Comparison of ENCODE assay signal across 11 mouse cellular contexts in genomic region chr9:102791845-102792244, GRCm38 (mm10). TPM values are rescaled to one million over a fixed set of nuclear protein-coding genes. Genes with fewer than 3 reads are reported as not detected.
A peak's percentile ranks its signal among the peaks of the same experiment; 100 is the strongest.
DNase-seq lines count a peak whose midpoint lies in the region; ATAC-seq and TF ChIP-seq lines count a peak whose summit lies in the region.
"Had no signal": no experiment of that assay in that cellular context is flagged by ENCODE, and none has a peak within 500 bp of the region (broad histone marks: within the 10 kb centered on the region; RNA-seq: fewer than 3 reads in every experiment).

No protein-coding gene starts in this region.

- no peaks in the 10 kb centered on the region for H3K36me3 ChIP-seq in lung, embryonic 14.5 days (ENCODE audit: insufficient read depth)
- no peaks in the 10 kb centered on the region for H3K36me3 ChIP-seq in ES-Bruce4 (ENCODE audit: control insufficient read depth, insufficient read depth, low read length, poor library complexity, severe bottlenecking)

- no peak for TF ChIP-seq POLR2A in ES-Bruce4 (IDR thresholded peaks at IDR 0.05; ENCODE audit: insufficient read depth, low read length)

- H3K9me3 ChIP-seq in lung, embryonic 14.5 days (ENCODE audit: low read depth, low read length) = no peaks in the 10 kb centered on the region
- H3K9me3 ChIP-seq in ES-Bruce4 (replicated peaks; ENCODE audit: control insufficient read depth, insufficient read depth, low read length, poor library complexity, severe bottlenecking) = no peaks in the 10 kb centered on the region

- no peaks in the 10 kb centered on the region for H3K27me3 ChIP-seq in lung, embryonic 14.5 days (ENCODE audit: insufficient read depth, low read length)
- H3K27me3 ChIP-seq in ES-Bruce4 (ENCODE audit: control insufficient read depth, insufficient read depth, low read length, poor library complexity, severe bottlenecking) = no peaks in the 10 kb centered on the region

- no peak for ATAC-seq in lung, embryonic 14.5 days (ENCODE audit: insufficient read depth)
- ATAC-seq in inflammation-experienced regulatory T-cells, adult 6 months = peak; percentile 91
- peak; percentile 90 for ATAC-seq in megakaryocyte progenitor cell, adult 5-6 weeks (replicated peaks; ENCODE audit: poor library complexity)
- ATAC-seq: forebrain, embryonic 16.5 days had no signal

- no peak overlapping the region for H3K27ac ChIP-seq in lung, embryonic 14.5 days (ENCODE audit: low read depth)
- no peak overlapping the region for H3K27ac ChIP-seq in ES-Bruce4 (ENCODE audit: insufficient read depth, low read length)

- no peak overlapping the region for H3K9ac ChIP-seq in lung, embryonic 14.5 days
- H3K9ac ChIP-seq in ES-Bruce4 (ENCODE audit: low read depth, poor library complexity, severe bottlenecking) = 0 out of 2 replicates have a peak overlapping the region, but pooled peaks have one; percentile 9

- peak overlapping the region; percentile 38; the same call in 1 of the 2 replicates for H3K4me2 ChIP-seq in lung, embryonic 14.5 days

- 57% methylated on average over 9 of the region's 9 CpGs for WGBS in lung, embryonic 14.5 days

- TF ChIP-seq CTCF in lung, embryonic 14.5 days (IDR thresholded peaks at IDR 0.05; ENCODE audit: low read depth) = no peak
- TF ChIP-seq CTCF in ES-Bruce4 (IDR thresholded peaks at IDR 0.05; ENCODE audit: low read depth, low read length) = no peak

- no peak overlapping the region for H3K4me3 ChIP-seq in lung, embryonic 14.5 days (ENCODE audit: low read depth, low read length)
- peak overlapping the region; percentile 56 for H3K4me3 ChIP-seq in ES-Bruce4 (ENCODE audit: low read depth, low read length)

- TF ChIP-seq EP300 in ES-Bruce4 (IDR thresholded peaks at IDR 0.05; ENCODE audit: insufficient read depth, low read depth, low read length) = no peak

- no peak for DNase-seq in lung, embryonic 14.5 days
- no peak for DNase-seq in lung, postnatal 4 days
- no peak for DNase-seq in gastrocnemius, postnatal 4 days (ENCODE audit: low spot score in 2 of 2)
- DNase-seq in ovary, postnatal 10 days (ENCODE audit: low spot score) = no peak
- no peak for DNase-seq in urinary bladder, postnatal 25 days (ENCODE audit: low spot score)
- DNase-seq: cerebellum, postnatal 10 days; midbrain, embryonic 14.5 days had no signal

- H3K4me1 ChIP-seq in lung, embryonic 14.5 days (ENCODE audit: insufficient read depth) = no peaks in the 10 kb centered on the region
- H3K4me1 ChIP-seq in ES-Bruce4 (ENCODE audit: control insufficient read depth, insufficient read depth, low read length) = peaks cover 4% of the 10 kb centered on the region

RNA-seq across cellular contexts. Expression of gene Ryk, which starts 42.9 kb away (rescaled TPM):
- polyA plus RNA-seq in lung, embryonic 14.5 days (2014; fragmentation: Nextera tagmentation; extraction: Ambion mirVana) = 33.4 and 35.1 TPM in 2 replicates
- 81.3 and 85.3 TPM in 2 replicates for polyA plus RNA-seq in ES-Bruce4 (2011; ENCODE audit: insufficient read depth, insufficient read length, low read depth, missing spikeins)
- polyA plus RNA-seq in inflammation-experienced regulatory T-cells, adult 6 months (2017; shearing (Covaris generic)) = 1 to 10 TPM; 2.6 to 3.2 (median 3.1) TPM
- 1.3 and 1.6 TPM in 2 replicates for total RNA-seq in megakaryocyte progenitor cell, adult 5-6 weeks (2015)
- total RNA-seq in megakaryocyte progenitor cell, adult 5-6 weeks (2017) = 0.54 and 2.8 TPM in 2 replicates
- total RNA-seq in gastrocnemius, postnatal 4 days (2021) = 10 to 100 TPM; 60.0 to 60.5 TPM
